Mouse (Mus musculus): ENCODE results near the gene Zfp207. TPM values are rescaled to one million over a fixed set of nuclear protein-coding genes. Genes with fewer than 3 reads are reported as not detected.

Zfp207 gene
- polyA plus RNA-seq, 1 experiment from 2014 or later = 196 TPM

GRCm38 (mm10) chr11:80449859-80450258 lies 66.8 kb downstream of the Zfp207 start:
- Histone ChIP-seq H3K27ac (no peak overlapping the region), H3K4me2 (no peak overlapping the region), H3K27me3 (no peaks in the 10 kb centered on the region), H3K4me3 (no peak overlapping the region), H3K9me3 (no peaks in the 10 kb centered on the region), H3K4me1 (no peaks in the 10 kb centered on the region), H3K9ac (no peak overlapping the region), H3K36me3 (peaks cover 57% of the 10 kb centered on the region)
- WGBS = 95% methylated on average over 2 of the region's 2 CpGs
- ATAC-seq (ENCODE audit: insufficient number of reproducible peaks, low FRiP score, low TSS enrichment, low read depth) = no peak

DNA sequence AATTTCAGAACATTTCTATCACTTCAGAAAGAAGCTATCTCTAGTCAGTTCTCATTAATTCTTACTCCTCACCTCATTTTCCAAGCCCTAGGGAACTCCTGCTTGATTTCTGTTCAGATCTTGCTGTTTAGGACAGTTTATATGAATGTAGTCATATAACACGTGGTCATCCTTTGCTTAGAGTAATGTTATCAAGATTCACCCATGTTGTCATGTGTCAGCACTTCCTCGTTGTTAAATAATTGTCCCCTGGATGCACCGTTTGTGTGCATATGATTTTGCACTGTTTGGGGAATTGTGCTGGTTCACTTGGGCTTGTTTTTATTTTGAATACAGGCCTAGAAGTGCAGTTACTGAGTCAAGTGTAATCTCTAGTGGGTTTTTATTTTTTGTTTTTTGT lies 69.2 kb downstream of the Zfp207 start:
- no peaks in the 10 kb centered on the region for H3K9me3 ChIP-seq
- H3K36me3 ChIP-seq = peaks cover 58% of the 10 kb centered on the region
- no peak overlapping the region for H3K4me3 ChIP-seq
- 91% methylated on average over 3 of the region's 3 CpGs for WGBS
- no peaks in the 10 kb centered on the region for H3K4me1 ChIP-seq
- H3K4me2 ChIP-seq = no peak overlapping the region
- H3K9ac ChIP-seq = no peak overlapping the region
- ATAC-seq (ENCODE audit: insufficient number of reproducible peaks, low FRiP score, low TSS enrichment, low read depth) = no peak
- H3K27me3 ChIP-seq = no peaks in the 10 kb centered on the region
- H3K27ac ChIP-seq = no peak overlapping the region

DNA sequence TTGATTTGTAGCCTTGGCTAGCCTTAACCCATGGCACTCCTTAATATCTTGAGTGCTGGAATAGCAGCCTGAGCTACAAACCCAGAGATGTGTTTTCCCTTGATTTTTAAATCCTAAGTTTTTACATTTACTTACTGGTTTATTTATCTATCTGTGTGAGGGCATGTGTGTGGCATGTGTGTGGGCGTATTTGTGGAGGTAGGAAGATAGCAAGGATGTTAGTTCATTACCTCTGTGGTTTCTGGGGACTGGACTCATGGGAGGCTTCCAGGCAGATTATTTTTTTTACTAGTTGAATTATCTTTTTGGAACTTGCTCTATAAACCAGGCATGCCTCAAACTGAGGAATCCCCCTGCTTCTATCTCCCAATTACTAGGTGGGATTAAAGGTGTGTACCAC lies 70.1 kb downstream of the Zfp207 start:
- Histone ChIP-seq H3K4me2 (no peak overlapping the region), H3K4me1 (no peaks in the 10 kb centered on the region), H3K9ac (no peak overlapping the region), H3K27me3 (no peaks in the 10 kb centered on the region), H3K27ac (no peak overlapping the region), H3K4me3 (no peak overlapping the region), H3K9me3 (no peaks in the 10 kb centered on the region), H3K36me3 (peaks cover 60% of the 10 kb centered on the region)
- WGBS = 94% methylated on average over 1 of the region's 1 CpGs
- ATAC-seq (ENCODE audit: insufficient number of reproducible peaks, low FRiP score, low TSS enrichment, low read depth) = no peak

Other genes with a start within 250 kb of the Zfp207 start
- gene Tefm, start 241.1 kb upstream of the Zfp207 start, polyA plus RNA-seq (2015; fragmentation: Nextera tagmentation; extraction: Ambion mirVana) = 27.1 and 28.3 TPM in 2 replicates
- 1.9 and 2.5 TPM in 2 replicates for gene Adap2, start 229.2 kb upstream of the Zfp207 start, polyA plus RNA-seq (2015; fragmentation: Nextera tagmentation; extraction: Ambion mirVana)
- 9.2 and 10.1 TPM in 2 replicates for gene Rnf135, start 199.4 kb upstream of the Zfp207 start, polyA plus RNA-seq (2015; fragmentation: Nextera tagmentation; extraction: Ambion mirVana)
- 51.3 and 54.1 TPM in 2 replicates for gene Rhot1, start 174.3 kb upstream of the Zfp207 start, polyA plus RNA-seq (2015; fragmentation: Nextera tagmentation; extraction: Ambion mirVana)
- gene Rhbdl3, start 82.4 kb upstream of the Zfp207 start, polyA plus RNA-seq (2015; fragmentation: Nextera tagmentation; extraction: Ambion mirVana) = 5.7 and 7.8 TPM in 2 replicates
- gene 5730455P16Rik, start 5.2 kb upstream of the Zfp207 start, polyA plus RNA-seq (2015; fragmentation: Nextera tagmentation; extraction: Ambion mirVana) = 21.2 and 21.6 TPM in 2 replicates
- 292 and 301 TPM in 2 replicates for gene Psmd11, start 45.3 kb downstream of the Zfp207 start, polyA plus RNA-seq (2015; fragmentation: Nextera tagmentation; extraction: Ambion mirVana)
- 2.3 and 3.2 TPM in 2 replicates for gene Cdk5r1, start 93.7 kb downstream of the Zfp207 start, polyA plus RNA-seq (2015; fragmentation: Nextera tagmentation; extraction: Ambion mirVana)